Mouse (Mus musculus): ENCODE measurements at regions not wholly inside any gene's neighbourhood (a gene's known extent, or its start where the extent isn't known, plus 50 kb on each side); places are given as distances from the start of the nearest gene placed in this dataset.

- Histone ChIP-seq H3K9ac (ENCODE audit: low read depth, low read length) (no peak overlapping the region), H3K27me3 (replicated peaks; ENCODE audit: control insufficient read depth, insufficient read depth, low read length) (no peaks in the 10 kb centered on the region), H3K9me3 (ENCODE audit: control insufficient read depth, low read length) (no peaks in the 10 kb centered on the region), H3K4me2 (ENCODE audit: low read depth, low read length) (no peak overlapping the region), H3K4me1 (ENCODE audit: control insufficient read depth, insufficient read depth, low read length) (peaks cover 9% of the 10 kb centered on the region; the same call in 1 of the 2 replicates), H3K4me3 (ENCODE audit: low read depth, low read length) (no peak overlapping the region), H3K36me3 (ENCODE audit: control insufficient read depth, insufficient read depth, low read length) (no peaks in the 10 kb centered on the region), H3K27ac (replicated peaks; ENCODE audit: low read depth, low read length) (no peak overlapping the region)
- ATAC-seq (ENCODE audit: low read depth) (peak; percentile 60; the same call in 1 of the 2 replicates), DNase-seq (ENCODE audit: low spot score) (peak; percentile 73)
- 41% methylated on average over 4 of the region's 4 CpGs for WGBS
These were observed 301.4 kb downstream of the Ice1 start for GRCm38 (mm10) chr13:70336069-70336468.

- H3K27me3 ChIP-seq (replicated peaks; ENCODE audit: control insufficient read depth, insufficient read depth, low read length), result no peaks in the 10 kb centered on the region
- ATAC-seq (ENCODE audit: low read depth), result no peak
- no peak overlapping the region for H3K9ac ChIP-seq (ENCODE audit: low read depth, low read length)
- 73% methylated on average over 3 of the region's 3 CpGs for WGBS
- no peak overlapping the region for H3K4me3 ChIP-seq (ENCODE audit: low read depth, low read length)
- no peaks in the 10 kb centered on the region for H3K36me3 ChIP-seq (ENCODE audit: control insufficient read depth, insufficient read depth, low read length)
- H3K27ac ChIP-seq (replicated peaks; ENCODE audit: low read depth, low read length), result no peak overlapping the region
- peaks cover 9% of the 10 kb centered on the region; the same call in 1 of the 2 replicates for H3K4me1 ChIP-seq (ENCODE audit: control insufficient read depth, insufficient read depth, low read length)
- DNase-seq (ENCODE audit: low spot score), result no peak
- no peak overlapping the region for H3K4me2 ChIP-seq (ENCODE audit: low read depth, low read length)
- H3K9me3 ChIP-seq (ENCODE audit: control insufficient read depth, low read length), result no peaks in the 10 kb centered on the region
These were observed 297.0 kb downstream of the Ice1 start for GRCm38 (mm10) chr13:70340437-70340836.

- no peak overlapping the region for H3K4me2 ChIP-seq (ENCODE audit: low read depth, low read length)
- no peak overlapping the region for H3K9ac ChIP-seq (ENCODE audit: low read depth, low read length)
- 83% methylated on average over 1 of the region's 1 CpGs for WGBS
- ATAC-seq (ENCODE audit: low read depth) (no peak), DNase-seq (ENCODE audit: low spot score) (no peak)
- no peaks in the 10 kb centered on the region for H3K36me3 ChIP-seq (ENCODE audit: control insufficient read depth, insufficient read depth, low read length)
- H3K4me3 ChIP-seq (ENCODE audit: low read depth, low read length), result no peak overlapping the region
- no peaks in the 10 kb centered on the region for H3K27me3 ChIP-seq (replicated peaks; ENCODE audit: control insufficient read depth, insufficient read depth, low read length)
- no peak overlapping the region for H3K27ac ChIP-seq (replicated peaks; ENCODE audit: low read depth, low read length)
- no peaks in the 10 kb centered on the region for H3K9me3 ChIP-seq (ENCODE audit: control insufficient read depth, low read length)
- no peaks in the 10 kb centered on the region for H3K4me1 ChIP-seq (ENCODE audit: control insufficient read depth, insufficient read depth, low read length)
These were observed 294.2 kb downstream of the Ice1 start for GRCm38 (mm10) chr13:70343191-70343734.

- Histone ChIP-seq H3K4me2 (ENCODE audit: low read depth, low read length) (no peak overlapping the region), H3K4me1 (ENCODE audit: control insufficient read depth, insufficient read depth, low read length) (no peaks in the 10 kb centered on the region), H3K27ac (replicated peaks; ENCODE audit: low read depth, low read length) (no peak overlapping the region), H3K9me3 (ENCODE audit: control insufficient read depth, low read length) (no peaks in the 10 kb centered on the region), H3K27me3 (replicated peaks; ENCODE audit: control insufficient read depth, insufficient read depth, low read length) (no peaks in the 10 kb centered on the region), H3K9ac (ENCODE audit: low read depth, low read length) (no peak overlapping the region), H3K4me3 (ENCODE audit: low read depth, low read length) (no peak overlapping the region), H3K36me3 (ENCODE audit: control insufficient read depth, insufficient read depth, low read length) (no peaks in the 10 kb centered on the region)
- WGBS, result 31% methylated on average over 2 of the region's 2 CpGs
- ATAC-seq (ENCODE audit: low read depth) (no peak), DNase-seq (ENCODE audit: low spot score) (peak; percentile 38)
These were observed 293.5 kb downstream of the Ice1 start for GRCm38 (mm10) chr13:70343911-70344310.

- Histone ChIP-seq H3K4me1 (ENCODE audit: control insufficient read depth, insufficient read depth, low read length) (no peaks in the 10 kb centered on the region), H3K4me2 (ENCODE audit: low read depth, low read length) (no peak overlapping the region), H3K9ac (ENCODE audit: low read depth, low read length) (no peak overlapping the region), H3K27ac (replicated peaks; ENCODE audit: low read depth, low read length) (no peak overlapping the region), H3K9me3 (ENCODE audit: control insufficient read depth, low read length) (no peaks in the 10 kb centered on the region), H3K27me3 (replicated peaks; ENCODE audit: control insufficient read depth, insufficient read depth, low read length) (no peaks in the 10 kb centered on the region), H3K4me3 (ENCODE audit: low read depth, low read length) (no peak overlapping the region), H3K36me3 (ENCODE audit: control insufficient read depth, insufficient read depth, low read length) (no peaks in the 10 kb centered on the region)
- WGBS, result 67% methylated on average over 5 of the region's 5 CpGs
- ATAC-seq (ENCODE audit: low read depth) (no peak), DNase-seq (ENCODE audit: low spot score) (no peak)
These were observed 293.1 kb downstream of the Ice1 start for GRCm38 (mm10) chr13:70344311-70344710.

- WGBS, result 81% methylated on average over 4 of the region's 4 CpGs
- H3K4me2 ChIP-seq (ENCODE audit: low read depth, low read length), result no peak overlapping the region
- H3K27ac ChIP-seq (replicated peaks; ENCODE audit: low read depth, low read length), result no peak overlapping the region
- H3K9me3 ChIP-seq (ENCODE audit: control insufficient read depth, low read length), result no peaks in the 10 kb centered on the region
- H3K36me3 ChIP-seq (ENCODE audit: control insufficient read depth, insufficient read depth, low read length), result no peaks in the 10 kb centered on the region
- H3K4me3 ChIP-seq (ENCODE audit: low read depth, low read length), result no peak overlapping the region
- no peaks in the 10 kb centered on the region for H3K27me3 ChIP-seq (replicated peaks; ENCODE audit: control insufficient read depth, insufficient read depth, low read length)
- DNase-seq (ENCODE audit: low spot score) (no peak), ATAC-seq (ENCODE audit: low read depth) (no peak)
- no peak overlapping the region for H3K9ac ChIP-seq (ENCODE audit: low read depth, low read length)
- H3K4me1 ChIP-seq (ENCODE audit: control insufficient read depth, insufficient read depth, low read length), result no peaks in the 10 kb centered on the region
These were observed 289.0 kb downstream of the Ice1 start for GRCm38 (mm10) chr13:70348456-70348855.

GRCm38 (mm10) chr13:70348965-70349364 lies 288.5 kb downstream of the Ice1 start:
- Histone ChIP-seq H3K4me1 (ENCODE audit: control insufficient read depth, insufficient read depth, low read length) (no peaks in the 10 kb centered on the region), H3K36me3 (ENCODE audit: control insufficient read depth, insufficient read depth, low read length) (no peaks in the 10 kb centered on the region), H3K9ac (ENCODE audit: low read depth, low read length) (no peak overlapping the region), H3K4me2 (ENCODE audit: low read depth, low read length) (no peak overlapping the region), H3K4me3 (ENCODE audit: low read depth, low read length) (no peak overlapping the region), H3K27ac (replicated peaks; ENCODE audit: low read depth, low read length) (no peak overlapping the region), H3K27me3 (replicated peaks; ENCODE audit: control insufficient read depth, insufficient read depth, low read length) (no peaks in the 10 kb centered on the region), H3K9me3 (ENCODE audit: control insufficient read depth, low read length) (no peaks in the 10 kb centered on the region)
- ATAC-seq (ENCODE audit: low read depth), result no peak
- no peak for DNase-seq (ENCODE audit: low spot score)
- 55% methylated on average over 2 of the region's 2 CpGs for WGBS

GRCm38 (mm10) chr13:70369647-70370046 lies 267.8 kb downstream of the Ice1 start:
- H3K27ac ChIP-seq (replicated peaks; ENCODE audit: low read depth, low read length), result no peak overlapping the region
- H3K4me1 ChIP-seq (ENCODE audit: control insufficient read depth, insufficient read depth, low read length), result no peaks in the 10 kb centered on the region
- no peak overlapping the region for H3K9ac ChIP-seq (ENCODE audit: low read depth, low read length)
- ATAC-seq (ENCODE audit: low read depth) (no peak), DNase-seq (ENCODE audit: low spot score) (peak; percentile 20)
- H3K36me3 ChIP-seq (ENCODE audit: control insufficient read depth, insufficient read depth, low read length), result no peaks in the 10 kb centered on the region
- 73% methylated on average over 2 of the region's 2 CpGs for WGBS
- H3K27me3 ChIP-seq (replicated peaks; ENCODE audit: control insufficient read depth, insufficient read depth, low read length), result no peaks in the 10 kb centered on the region
- H3K4me2 ChIP-seq (ENCODE audit: low read depth, low read length), result no peak overlapping the region
- no peaks in the 10 kb centered on the region for H3K9me3 ChIP-seq (ENCODE audit: control insufficient read depth, low read length)
- no peak overlapping the region for H3K4me3 ChIP-seq (ENCODE audit: low read depth, low read length)

- Histone ChIP-seq H3K36me3 (ENCODE audit: control insufficient read depth, insufficient read depth, low read length) (no peaks in the 10 kb centered on the region), H3K27me3 (replicated peaks; ENCODE audit: control insufficient read depth, insufficient read depth, low read length) (no peaks in the 10 kb centered on the region), H3K9me3 (ENCODE audit: control insufficient read depth, low read length) (no peaks in the 10 kb centered on the region), H3K27ac (replicated peaks; ENCODE audit: low read depth, low read length) (no peak overlapping the region), H3K4me3 (ENCODE audit: low read depth, low read length) (no peak overlapping the region), H3K4me1 (ENCODE audit: control insufficient read depth, insufficient read depth, low read length) (no peaks in the 10 kb centered on the region), H3K9ac (ENCODE audit: low read depth, low read length) (no peak overlapping the region), H3K4me2 (ENCODE audit: low read depth, low read length) (no peak overlapping the region)
- DNase-seq (ENCODE audit: low spot score) (no peak), ATAC-seq (ENCODE audit: low read depth) (no peak)
- WGBS, result 62% methylated on average over 6 of the region's 6 CpGs
These were observed 256.7 kb downstream of the Ice1 start for GRCm38 (mm10) chr13:70380772-70381171.

Data from embryonic facial prominence, embryonic 14.5 days (tissue).